Mouse (Mus musculus): ENCODE measurements around the gene Slc6a17.

- TF ChIP-seq CTCF (IDR thresholded peaks at IDR 0.05; ENCODE audit: control insufficient read depth, insufficient read depth, insufficient read length) (no peak), USF1 (IDR thresholded peaks at IDR 0.05; ENCODE audit: low read depth) (no peak)
These were observed 17.1 kb upstream of the Slc6a17 start for GRCm38 (mm10) chr3:107534951-107535350.

Measured in C2C12 (cell line).